Mouse (Mus musculus): Measurements from ENCODE around the gene Cwc15. TPM values are rescaled to one million over a fixed set of nuclear protein-coding genes. Genes with fewer than 3 reads are reported as not detected.

Gene Cwc15
- polyA plus RNA-seq, 1 experiment from 2014 or later, result 145 TPM

DNA sequence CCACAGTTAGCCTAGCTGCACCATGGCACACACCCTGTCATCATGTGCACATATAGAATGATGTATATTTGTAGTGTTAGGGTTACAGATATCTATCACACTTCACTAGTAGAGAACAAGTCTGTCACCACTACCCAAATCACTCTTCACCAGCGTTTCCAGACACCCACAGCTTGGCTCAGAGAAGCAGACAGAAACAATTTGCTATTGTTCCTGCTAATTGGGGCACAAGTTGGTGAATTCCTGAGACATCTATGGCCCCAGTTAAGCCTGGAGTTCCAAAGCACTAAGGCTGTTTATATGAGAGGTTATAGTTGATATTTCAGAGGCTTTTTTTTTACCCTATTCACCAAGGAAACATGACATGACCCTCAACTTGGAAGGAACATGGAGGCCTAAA is 16.9 kb downstream of the Cwc15 start:
- Histone ChIP-seq H3K9ac (ENCODE audit: low read depth, low read length) (no peak overlapping the region), H3K27ac (ENCODE audit: low read length) (no peak overlapping the region), H3K9me3 (replicated peaks; ENCODE audit: control insufficient read depth, low read length, poor library complexity, severe bottlenecking) (no peaks in the 10 kb centered on the region), H3K36me3 (ENCODE audit: control insufficient read depth, insufficient read depth, low read length) (no peaks in the 10 kb centered on the region), H3K27me3 (ENCODE audit: control insufficient read depth, insufficient read depth, low read depth, low read length) (no peaks in the 10 kb centered on the region), H3K4me1 (ENCODE audit: control insufficient read depth, insufficient read depth, low read length) (no peaks in the 10 kb centered on the region), H3K4me3 (ENCODE audit: low read depth, low read length) (no peak overlapping the region), H3K4me2 (ENCODE audit: low read length) (no peak overlapping the region)
- 55% methylated on average over 1 of the region's 1 CpGs for WGBS
- no peak for ATAC-seq

DNA sequence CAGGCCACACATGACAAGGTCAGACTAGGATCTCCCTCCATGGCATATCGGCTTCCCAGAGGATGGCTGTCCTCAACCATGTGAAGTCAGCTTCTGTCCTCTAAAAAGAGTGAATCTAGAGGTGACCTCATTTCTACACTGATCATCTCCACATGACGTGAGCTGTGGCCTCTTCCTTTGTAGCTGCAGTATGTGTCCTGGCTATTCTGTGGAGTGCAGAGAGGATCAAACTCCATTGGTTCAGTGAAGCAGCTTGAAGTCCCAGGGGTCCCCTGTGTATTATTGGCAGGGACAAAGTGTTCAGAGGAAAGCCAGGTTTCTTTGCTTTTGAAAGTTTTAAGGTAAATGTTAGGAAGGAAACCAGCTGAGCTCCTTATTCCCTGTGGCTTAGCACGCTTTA is 17.7 kb downstream of the Cwc15 start:
- H3K4me3 ChIP-seq (ENCODE audit: low read depth, low read length), result no peak overlapping the region
- H3K4me2 ChIP-seq (ENCODE audit: low read length), result no peak overlapping the region
- no peaks in the 10 kb centered on the region for H3K9me3 ChIP-seq (replicated peaks; ENCODE audit: control insufficient read depth, low read length, poor library complexity, severe bottlenecking)
- peak; percentile 54; the same call in 1 of the 2 replicates for ATAC-seq
- no peaks in the 10 kb centered on the region for H3K36me3 ChIP-seq (ENCODE audit: control insufficient read depth, insufficient read depth, low read length)
- H3K9ac ChIP-seq (ENCODE audit: low read depth, low read length), result no peak overlapping the region
- H3K4me1 ChIP-seq (ENCODE audit: control insufficient read depth, insufficient read depth, low read length), result no peaks in the 10 kb centered on the region
- H3K27ac ChIP-seq (ENCODE audit: low read length), result no peak overlapping the region
- WGBS, result 76% methylated on average over 3 of the region's 3 CpGs
- H3K27me3 ChIP-seq (ENCODE audit: control insufficient read depth, insufficient read depth, low read depth, low read length), result no peaks in the 10 kb centered on the region

DNA sequence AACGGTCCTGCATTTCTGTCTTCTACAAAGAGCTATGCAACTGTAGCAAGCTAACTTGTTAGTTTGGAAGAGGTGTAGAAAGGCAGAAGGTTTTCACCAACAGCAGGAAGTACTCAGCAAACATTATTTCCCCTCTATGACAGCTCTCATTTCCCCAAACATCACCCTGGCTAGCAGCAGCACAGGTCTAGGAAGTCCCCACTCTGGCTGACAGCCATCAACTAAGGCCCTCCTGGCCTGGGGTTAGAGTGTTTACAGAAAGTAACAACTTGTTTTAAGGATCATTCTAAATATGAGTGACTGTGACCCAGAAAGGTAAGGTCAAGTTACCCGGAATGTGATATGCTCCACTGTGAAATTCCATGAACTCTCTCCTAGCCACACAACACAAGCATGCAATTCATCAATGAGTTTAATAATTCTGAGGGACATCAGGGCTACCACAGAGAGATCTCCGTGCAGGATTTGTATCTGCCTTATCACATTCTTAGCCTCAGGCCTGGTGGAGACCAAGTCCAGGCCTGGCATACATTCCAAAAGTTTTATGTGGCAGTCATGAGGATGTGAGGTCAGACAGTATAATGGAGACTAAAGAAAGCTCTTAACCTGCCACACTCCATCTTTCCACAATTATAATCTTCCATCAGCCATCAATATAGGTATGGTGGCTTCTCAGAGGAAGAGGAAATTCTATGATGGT is 20.7 kb downstream of the Cwc15 start:
- no peak overlapping the region for H3K9ac ChIP-seq (ENCODE audit: low read depth, low read length)
- no peaks in the 10 kb centered on the region for H3K27me3 ChIP-seq (ENCODE audit: control insufficient read depth, insufficient read depth, low read depth, low read length)
- H3K9me3 ChIP-seq (replicated peaks; ENCODE audit: control insufficient read depth, low read length, poor library complexity, severe bottlenecking), result no peaks in the 10 kb centered on the region
- 81% methylated on average over 3 of the region's 3 CpGs for WGBS
- no peak overlapping the region for H3K4me3 ChIP-seq (ENCODE audit: low read depth, low read length)
- H3K4me1 ChIP-seq (ENCODE audit: control insufficient read depth, insufficient read depth, low read length), result no peaks in the 10 kb centered on the region
- no peak overlapping the region for H3K27ac ChIP-seq (ENCODE audit: low read length)
- no peak overlapping the region for H3K4me2 ChIP-seq (ENCODE audit: low read length)
- H3K36me3 ChIP-seq (ENCODE audit: control insufficient read depth, insufficient read depth, low read length), result no peaks in the 10 kb centered on the region
- ATAC-seq, result no peak

DNA sequence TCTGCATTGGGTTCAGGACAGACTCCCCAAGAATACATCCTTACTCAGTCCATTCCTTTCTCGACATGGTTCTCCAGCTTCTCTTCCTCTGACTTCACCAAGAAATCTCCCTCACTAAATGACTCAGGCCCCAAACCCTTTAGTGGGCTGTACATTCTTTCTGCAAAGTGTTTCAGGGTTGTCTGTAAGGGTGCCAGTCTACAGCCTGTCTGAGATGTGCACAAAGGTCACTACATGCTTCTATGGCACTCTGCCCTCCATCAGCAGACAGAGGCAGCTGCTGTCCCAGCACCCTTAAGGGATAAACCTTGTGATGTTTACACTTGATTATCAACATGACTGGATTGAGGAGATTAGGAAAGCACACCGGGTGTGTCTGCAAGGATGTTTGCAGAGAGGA is 21.3 kb downstream of the Cwc15 start:
- Histone ChIP-seq H3K4me1 (ENCODE audit: control insufficient read depth, insufficient read depth, low read length) (no peaks in the 10 kb centered on the region), H3K9me3 (replicated peaks; ENCODE audit: control insufficient read depth, low read length, poor library complexity, severe bottlenecking) (no peaks in the 10 kb centered on the region), H3K4me3 (ENCODE audit: low read depth, low read length) (no peak overlapping the region), H3K4me2 (ENCODE audit: low read length) (no peak overlapping the region), H3K27me3 (ENCODE audit: control insufficient read depth, insufficient read depth, low read depth, low read length) (no peaks in the 10 kb centered on the region), H3K36me3 (ENCODE audit: control insufficient read depth, insufficient read depth, low read length) (no peaks in the 10 kb centered on the region), H3K9ac (ENCODE audit: low read depth, low read length) (no peak overlapping the region), H3K27ac (ENCODE audit: low read length) (no peak overlapping the region)
- ATAC-seq, result no peak
- WGBS, result 48% methylated on average over 2 of the region's 2 CpGs

DNA sequence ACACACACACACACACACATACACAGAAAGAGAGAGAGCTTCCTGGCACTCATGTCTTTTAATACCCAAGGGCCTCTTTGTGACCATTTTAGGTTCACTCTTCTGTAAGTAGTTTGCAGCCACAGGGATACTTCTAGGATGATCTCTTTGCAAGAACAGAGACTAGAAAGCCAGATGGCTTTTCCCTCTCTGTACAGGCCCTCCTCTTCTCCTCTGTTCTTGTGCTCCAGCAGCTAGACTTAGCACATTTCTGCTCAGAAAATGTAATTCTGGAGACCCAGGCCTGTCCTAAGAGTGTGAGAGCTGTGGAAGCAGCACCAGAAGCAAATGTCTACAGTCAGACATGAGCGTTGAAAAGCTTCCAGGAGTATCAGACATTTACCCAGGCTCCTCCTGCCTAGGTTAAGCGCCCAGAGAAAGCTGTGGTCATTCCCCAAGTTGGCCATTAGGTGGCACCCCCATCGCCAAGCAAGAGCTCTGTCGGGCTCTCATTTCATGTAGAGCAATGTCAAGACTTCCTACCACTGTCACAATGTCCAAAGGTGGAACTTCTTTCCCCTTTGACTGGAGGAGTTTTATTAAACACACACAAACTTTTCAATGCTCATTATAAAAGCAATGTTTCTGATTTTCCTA is 23.1 kb downstream of the Cwc15 start:
- WGBS, result 10% methylated on average over 4 of the region's 4 CpGs
- no peaks in the 10 kb centered on the region for H3K36me3 ChIP-seq (ENCODE audit: control insufficient read depth, insufficient read depth, low read length)
- H3K4me3 ChIP-seq (ENCODE audit: low read depth, low read length), result no peak overlapping the region
- no peak overlapping the region for H3K9ac ChIP-seq (ENCODE audit: low read depth, low read length)
- H3K4me2 ChIP-seq (ENCODE audit: low read length), result no peak overlapping the region
- no peaks in the 10 kb centered on the region for H3K4me1 ChIP-seq (ENCODE audit: control insufficient read depth, insufficient read depth, low read length)
- no peak overlapping the region for H3K27ac ChIP-seq (ENCODE audit: low read length)
- H3K9me3 ChIP-seq (replicated peaks; ENCODE audit: control insufficient read depth, low read length, poor library complexity, severe bottlenecking), result no peaks in the 10 kb centered on the region
- no peaks in the 10 kb centered on the region for H3K27me3 ChIP-seq (ENCODE audit: control insufficient read depth, insufficient read depth, low read depth, low read length)
- ATAC-seq, result peak; percentile 90

DNA sequence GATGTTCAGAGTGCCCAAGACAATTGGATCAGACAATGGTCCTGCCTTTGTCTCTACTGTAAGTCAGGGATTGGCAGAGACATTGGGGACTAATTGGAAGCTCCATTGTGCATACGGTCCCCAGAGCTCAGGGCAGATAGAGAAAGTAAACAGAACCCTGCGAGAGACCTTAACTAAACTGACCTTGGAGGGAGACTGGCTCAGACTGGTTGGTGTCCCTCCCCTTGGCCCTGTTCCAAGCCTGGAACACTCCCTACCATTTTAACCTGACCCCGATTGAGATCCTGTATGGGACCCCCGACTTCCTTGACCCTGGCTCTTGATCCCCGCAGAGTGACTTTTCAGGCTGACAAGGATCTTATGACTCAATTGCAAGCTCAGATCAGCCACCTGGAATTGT is 29.6 kb downstream of the Cwc15 start:
- Histone ChIP-seq H3K4me2 (ENCODE audit: low read length) (no peak overlapping the region), H3K9me3 (replicated peaks; ENCODE audit: control insufficient read depth, low read length, poor library complexity, severe bottlenecking) (no peaks in the 10 kb centered on the region), H3K27me3 (ENCODE audit: control insufficient read depth, insufficient read depth, low read depth, low read length) (no peaks in the 10 kb centered on the region), H3K9ac (ENCODE audit: low read depth, low read length) (no peak overlapping the region), H3K27ac (ENCODE audit: low read length) (no peak overlapping the region), H3K4me1 (ENCODE audit: control insufficient read depth, insufficient read depth, low read length) (no peaks in the 10 kb centered on the region; the same call in 1 of the 2 replicates), H3K36me3 (ENCODE audit: control insufficient read depth, insufficient read depth, low read length) (no peaks in the 10 kb centered on the region), H3K4me3 (ENCODE audit: low read depth, low read length) (no peak overlapping the region)
- ATAC-seq, result no peak
- 73% methylated on average over 5 of the region's 5 CpGs for WGBS

DNA sequence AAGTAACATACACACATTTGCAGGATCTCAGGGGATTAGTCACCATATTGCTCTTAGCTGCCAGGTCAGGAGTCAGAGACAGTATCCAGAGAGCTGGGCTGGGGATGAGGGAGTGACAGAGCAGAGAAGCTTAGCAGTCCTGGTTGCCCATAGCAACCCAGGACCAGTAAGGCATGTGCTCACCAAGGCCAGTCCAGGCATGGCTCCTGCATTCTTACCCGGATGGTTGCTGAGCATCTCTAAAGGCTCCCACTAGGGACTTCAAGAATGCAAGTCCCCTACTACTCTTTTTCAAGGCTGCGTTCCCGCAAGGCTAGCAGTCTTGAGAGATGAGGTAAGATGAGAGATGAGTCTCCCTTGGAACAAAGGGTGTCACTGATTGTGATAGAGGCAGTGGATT is 31.9 kb downstream of the Cwc15 start:
- ATAC-seq, result peak; percentile 91
- H3K9ac ChIP-seq (ENCODE audit: low read depth, low read length), result no peak overlapping the region
- no peak overlapping the region for H3K27ac ChIP-seq (ENCODE audit: low read length)
- 12% methylated on average over 3 of the region's 3 CpGs for WGBS
- no peak overlapping the region for H3K4me2 ChIP-seq (ENCODE audit: low read length)
- H3K36me3 ChIP-seq (ENCODE audit: control insufficient read depth, insufficient read depth, low read length), result no peaks in the 10 kb centered on the region
- no peaks in the 10 kb centered on the region for H3K27me3 ChIP-seq (ENCODE audit: control insufficient read depth, insufficient read depth, low read depth, low read length)
- no peak overlapping the region for H3K4me3 ChIP-seq (ENCODE audit: low read depth, low read length)
- H3K9me3 ChIP-seq (replicated peaks; ENCODE audit: control insufficient read depth, low read length, poor library complexity, severe bottlenecking), result no peaks in the 10 kb centered on the region
- H3K4me1 ChIP-seq (ENCODE audit: control insufficient read depth, insufficient read depth, low read length), result no peaks in the 10 kb centered on the region; the same call in 1 of the 2 replicates

DNA sequence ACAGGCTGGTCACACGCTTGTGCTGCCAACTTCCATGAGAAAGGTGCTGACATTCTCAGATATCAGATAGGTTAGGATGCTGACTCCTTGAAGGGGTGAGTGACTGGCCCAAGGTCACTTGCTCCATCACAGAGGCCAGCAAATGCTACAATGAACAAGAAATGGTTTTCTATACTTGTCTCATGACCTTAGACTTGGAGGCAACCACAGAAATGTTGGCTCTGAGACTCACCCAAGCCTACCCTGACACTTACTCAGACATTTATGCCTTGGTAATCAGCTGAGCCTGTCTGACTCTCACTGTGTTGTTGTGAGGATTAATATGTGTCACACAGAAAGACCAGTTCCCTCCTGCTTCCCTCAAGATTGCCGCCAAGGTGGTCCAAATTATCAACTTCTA is 33.2 kb downstream of the Cwc15 start:
- no peak overlapping the region for H3K27ac ChIP-seq (ENCODE audit: low read length)
- no peaks in the 10 kb centered on the region; the same call in 1 of the 2 replicates for H3K4me1 ChIP-seq (ENCODE audit: control insufficient read depth, insufficient read depth, low read length)

DNA sequence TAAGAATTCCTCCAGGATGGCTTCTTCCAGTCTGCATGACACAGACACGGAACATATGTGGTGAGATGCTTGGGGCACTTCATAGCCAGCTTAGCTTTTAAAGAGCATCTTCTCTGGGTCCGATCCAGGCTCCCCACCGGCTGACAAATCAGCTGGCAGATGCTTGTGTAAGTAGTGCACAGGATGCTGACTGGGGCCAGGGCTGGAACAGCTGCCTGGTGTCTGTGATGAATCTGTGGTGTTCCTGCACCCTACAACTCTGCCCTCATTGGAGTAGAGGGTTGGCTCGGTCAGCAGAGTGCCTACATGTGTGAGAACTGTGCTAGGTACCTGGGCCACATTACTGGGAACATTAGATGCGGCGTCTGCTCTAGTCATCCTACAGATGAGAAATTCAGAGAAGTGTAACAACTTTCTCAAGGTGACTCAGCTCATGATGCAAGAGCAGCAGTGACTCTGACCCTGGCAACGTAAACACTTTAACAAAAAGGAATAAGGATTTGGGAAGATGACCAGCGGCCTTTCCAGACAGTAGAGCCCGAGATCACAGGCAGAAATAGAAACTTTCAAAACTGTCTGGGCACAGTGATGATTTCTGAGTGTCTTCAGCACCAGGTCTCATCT is 34.5 kb downstream of the Cwc15 start:
- no peaks in the 10 kb centered on the region for H3K27me3 ChIP-seq (ENCODE audit: control insufficient read depth, insufficient read depth, low read depth, low read length)
- H3K27ac ChIP-seq (ENCODE audit: low read length), result no peak overlapping the region
- no peaks in the 10 kb centered on the region for H3K36me3 ChIP-seq (ENCODE audit: control insufficient read depth, insufficient read depth, low read length)
- no peaks in the 10 kb centered on the region for H3K9me3 ChIP-seq (replicated peaks; ENCODE audit: control insufficient read depth, low read length, poor library complexity, severe bottlenecking)
- no peaks in the 10 kb centered on the region; the same call in 1 of the 2 replicates for H3K4me1 ChIP-seq (ENCODE audit: control insufficient read depth, insufficient read depth, low read length)
- H3K4me3 ChIP-seq (ENCODE audit: low read depth, low read length), result no peak overlapping the region
- no peak for ATAC-seq
- no peak overlapping the region for H3K9ac ChIP-seq (ENCODE audit: low read depth, low read length)
- 87% methylated on average over 9 of the region's 9 CpGs for WGBS
- no peak overlapping the region for H3K4me2 ChIP-seq (ENCODE audit: low read length)

More for the DNA sequence above, 33.2 kb downstream of the Cwc15 start:
- no peak overlapping the region for H3K4me2 ChIP-seq (ENCODE audit: low read length)
- no peak overlapping the region for H3K9ac ChIP-seq (ENCODE audit: low read depth, low read length)
- H3K9me3 ChIP-seq (replicated peaks; ENCODE audit: control insufficient read depth, low read length, poor library complexity, severe bottlenecking), result no peaks in the 10 kb centered on the region
- H3K36me3 ChIP-seq (ENCODE audit: control insufficient read depth, insufficient read depth, low read length), result no peaks in the 10 kb centered on the region
- 93% methylated on average over 2 of the region's 2 CpGs for WGBS
- no peak for ATAC-seq
- no peak overlapping the region for H3K4me3 ChIP-seq (ENCODE audit: low read depth, low read length)
- no peaks in the 10 kb centered on the region for H3K27me3 ChIP-seq (ENCODE audit: control insufficient read depth, insufficient read depth, low read depth, low read length)

All from midbrain, embryonic 16.5 days (tissue).